Mouse (Mus musculus) G1E-ER4 (cell line): Measurements from ENCODE around the gene Mfap4. TPM values are rescaled to one million over a fixed set of nuclear protein-coding genes. Genes with fewer than 3 reads are reported as not detected.

Source experiments
- GATA1 ChIP-seq: IDR thresholded peaks from one replicate; pipeline ENCODE4 v1.8.0; 2012; ENCODE audit warnings: low read length, inconsistent platforms
- polyA plus RNA-seq: library from polyadenylated mRNA; stranded (reverse); fragments of >175 nt; gene quantifications from 2 replicates; pipeline ENCODE4 v1.2.3, GENCODE M21; 2012

Gene Mfap4
- polyA plus RNA-seq, 1 experiment, result not detected

DNA sequence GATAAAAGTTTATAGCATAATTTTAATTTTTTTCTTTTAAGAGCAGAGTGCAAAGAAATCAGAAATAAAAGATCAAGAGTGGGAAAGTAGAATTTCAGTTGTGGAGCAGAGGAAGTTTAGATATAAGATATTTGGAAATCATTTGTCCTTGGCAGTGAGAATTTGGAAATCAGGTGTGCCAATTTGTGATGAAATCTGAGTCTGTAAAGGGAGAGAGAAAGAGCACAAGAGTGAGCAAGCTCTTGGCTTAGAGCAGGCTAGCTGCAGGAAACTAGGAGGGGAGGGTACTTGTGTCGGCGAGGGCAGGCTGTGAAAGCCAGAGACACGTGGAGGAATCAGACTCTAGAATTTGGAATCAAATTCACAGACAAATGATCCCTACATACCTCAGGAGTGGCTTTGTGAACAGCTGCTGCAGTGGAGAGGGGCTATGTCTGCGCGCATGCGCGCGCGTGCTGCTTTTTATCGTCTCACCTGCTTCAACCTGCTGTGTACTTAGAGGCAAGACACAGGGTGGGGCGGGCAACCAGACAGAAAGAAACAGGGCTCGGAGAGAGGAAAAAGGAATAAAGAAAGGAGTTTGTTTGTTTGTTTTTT lies 8.3 kb upstream of the Mfap4 start:
- no peak for TF ChIP-seq GATA1

GRCm38 (mm10) chr11:61477566-61478508 lies 7.4 kb upstream of the Mfap4 start:
- TF ChIP-seq GATA1, result no peak

DNA sequence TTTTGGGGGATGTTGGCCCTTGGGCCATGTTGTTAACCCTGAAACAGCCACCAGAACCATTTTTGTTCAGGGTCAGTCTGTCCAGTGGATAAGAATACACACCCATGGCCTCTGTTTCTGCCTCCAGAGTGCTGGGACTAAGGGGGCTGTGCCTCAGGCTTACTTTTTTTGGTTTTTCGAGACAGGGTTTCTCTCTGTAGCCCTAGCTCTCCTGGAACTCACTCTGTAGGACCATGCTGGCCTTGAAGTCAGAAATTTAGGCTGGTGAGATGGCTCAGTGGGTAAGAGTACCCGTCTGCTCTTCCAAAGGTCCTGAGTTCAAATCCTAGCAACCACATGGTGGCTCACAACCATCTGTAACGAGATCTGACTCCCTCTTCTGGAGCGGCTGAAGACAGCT lies 6.4 kb upstream of the Mfap4 start:
- TF ChIP-seq GATA1, result no peak

GRCm38 (mm10) chr11:61481239-61482090 lies 3.8 kb upstream of the Mfap4 start:
- TF ChIP-seq GATA1, result no peak

GRCm38 (mm10) chr11:61483226-61483845 lies 1.9 kb upstream of the Mfap4 start:
- no peak for TF ChIP-seq GATA1

DNA sequence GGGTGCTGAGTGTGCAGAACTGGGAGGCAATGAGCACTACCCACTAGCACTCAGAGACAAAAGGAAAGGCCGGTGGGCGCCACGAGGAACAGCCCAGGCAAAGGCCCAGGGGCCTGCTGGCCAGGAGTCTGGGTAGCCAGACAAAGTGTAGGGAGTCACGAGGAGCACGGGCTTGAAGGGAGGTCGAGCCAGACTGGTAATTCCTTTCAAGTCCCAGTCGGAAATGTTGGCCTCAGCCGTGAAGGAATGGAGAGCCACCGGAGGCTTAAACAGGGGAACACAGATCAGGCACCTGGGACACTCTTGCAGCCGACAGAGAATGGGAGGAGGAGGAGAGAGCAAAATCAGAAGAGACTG lies 997 bp upstream of the Mfap4 start:
- no peak for TF ChIP-seq GATA1

- no peak for TF ChIP-seq GATA1
Observed at GRCm38 (mm10) chr11:61485541-61486457, 568 bp downstream of the Mfap4 start.

- TF ChIP-seq GATA1, result no peak
Observed at GRCm38 (mm10) chr11:61486458-61487219, 1.4 kb downstream of the Mfap4 start.

GRCm38 (mm10) chr11:61487401-61487800 lies 2.2 kb downstream of the Mfap4 start:
- no peak for TF ChIP-seq GATA1

DNA sequence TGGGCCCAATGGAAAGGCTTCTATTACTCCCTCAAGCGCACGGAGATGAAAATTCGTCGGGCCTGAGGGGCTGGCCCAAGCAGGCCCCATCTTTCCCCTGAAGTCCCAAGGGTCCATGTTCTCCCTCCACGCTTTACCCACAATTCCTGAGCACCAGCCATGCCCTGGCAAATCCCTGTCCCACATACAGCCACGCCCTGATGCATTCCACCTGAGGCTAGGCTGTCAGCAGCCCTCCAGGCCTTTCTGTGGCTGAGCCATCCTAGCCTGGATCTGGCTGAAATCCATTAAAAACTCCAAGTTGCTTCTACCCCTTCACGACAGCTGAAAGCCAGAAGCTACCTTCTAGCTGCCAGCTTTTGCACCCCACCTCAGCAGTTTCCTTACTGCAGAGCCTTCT lies 2.7 kb downstream of the Mfap4 start:
- no peak for TF ChIP-seq GATA1

GRCm38 (mm10) chr11:61489085-61489484 lies 3.9 kb downstream of the Mfap4 start:
- no peak for TF ChIP-seq GATA1

DNA sequence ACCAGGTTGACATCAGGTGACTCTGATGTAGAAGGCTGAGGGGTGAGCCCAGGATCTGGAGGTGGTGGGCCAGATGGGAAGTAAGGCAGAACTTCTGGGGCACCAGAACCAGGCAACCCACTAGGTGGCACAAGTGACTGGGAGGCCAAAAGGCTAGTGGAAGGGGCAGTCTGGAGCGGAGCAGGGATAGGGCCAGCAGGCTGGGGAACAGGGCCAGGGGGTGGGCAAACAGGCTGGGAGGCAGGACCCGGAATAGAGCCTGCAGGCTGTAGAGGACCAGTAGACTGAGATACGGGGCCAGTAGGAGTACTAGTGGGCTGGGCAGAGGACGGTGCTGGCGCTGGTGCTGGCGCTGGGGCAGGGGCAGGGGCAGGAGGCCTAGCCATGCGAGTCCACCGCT lies 4.6 kb downstream of the Mfap4 start:
- TF ChIP-seq GATA1, result no peak

DNA sequence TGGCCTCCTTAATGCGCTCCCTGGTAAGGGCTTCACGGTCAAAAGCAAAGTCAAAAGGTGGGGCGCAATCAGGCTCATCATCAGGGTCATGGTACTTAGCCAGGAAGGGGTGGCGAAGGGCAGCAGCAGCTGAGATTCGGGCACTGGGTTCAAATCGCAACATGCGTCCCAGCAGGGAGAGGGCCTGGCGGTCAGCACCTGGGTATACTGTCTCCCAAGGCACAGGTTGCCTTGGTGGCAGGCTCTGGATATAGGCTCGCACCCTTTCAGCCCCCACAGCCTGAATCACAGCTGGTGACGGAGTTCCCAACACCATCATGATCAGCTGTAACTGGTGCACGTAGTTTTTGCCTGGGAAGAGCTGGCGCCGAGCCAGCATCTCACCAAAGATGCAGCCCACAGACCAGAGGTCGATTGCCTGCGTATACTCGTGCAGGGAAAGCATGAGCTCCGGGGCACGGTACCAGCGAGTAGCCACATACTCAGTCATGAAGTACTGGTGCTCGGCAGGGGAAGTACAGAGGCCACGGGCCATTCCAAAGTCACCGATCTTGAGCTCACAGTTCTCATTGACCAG lies 5.8 kb downstream of the Mfap4 start:
- no peak for TF ChIP-seq GATA1

DNA sequence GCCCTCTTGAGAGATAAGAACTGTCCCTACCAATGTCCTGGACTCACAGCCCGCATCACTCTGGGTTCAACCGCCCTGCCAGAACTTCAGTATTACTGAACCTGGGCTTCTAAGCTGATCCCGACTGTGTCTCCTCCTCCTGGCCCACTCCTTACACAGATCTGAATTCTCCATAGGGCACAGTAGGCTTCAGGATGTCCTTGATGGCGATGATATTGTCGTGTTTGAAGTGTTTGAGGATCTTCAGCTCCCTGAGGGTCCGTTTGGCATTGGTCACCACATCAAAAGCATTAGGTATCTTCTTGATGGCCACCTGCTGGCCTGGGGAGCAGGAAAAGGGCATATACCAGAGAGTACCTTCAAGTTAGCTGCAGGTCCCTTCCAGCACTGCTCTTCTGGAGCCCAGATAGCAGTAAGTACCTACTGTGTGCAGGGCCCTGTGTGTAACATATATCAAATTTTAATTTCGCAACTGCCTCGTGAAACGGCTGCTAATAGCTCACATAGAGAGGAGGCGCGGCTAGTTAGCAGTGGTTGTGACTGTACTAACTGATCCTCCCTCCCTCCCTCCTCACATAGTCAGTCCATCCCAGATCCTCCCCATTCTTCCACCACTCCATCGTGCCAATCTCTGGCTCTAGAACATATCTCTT lies 7.6 kb downstream of the Mfap4 start:
- no peak for TF ChIP-seq GATA1
